In the genomic region with DNA sequence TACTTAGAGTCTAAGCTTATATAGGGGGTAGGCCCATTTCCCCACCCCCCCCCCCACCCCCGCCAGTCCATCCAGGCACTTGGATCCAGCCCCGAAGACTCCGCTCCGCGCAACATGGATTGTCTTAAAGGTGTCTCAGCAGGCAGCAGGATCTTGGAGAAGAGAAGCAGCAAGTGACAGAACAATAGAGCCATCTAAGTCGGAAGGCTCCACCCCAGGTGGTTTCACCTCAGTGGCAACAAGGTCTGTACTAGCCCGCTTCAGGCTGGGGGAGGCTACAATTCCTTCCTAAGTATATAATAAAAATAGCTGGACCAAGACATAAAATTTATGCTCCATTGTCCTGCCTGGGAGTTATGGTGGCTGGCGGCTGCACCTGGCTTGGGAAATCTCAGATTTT, we compare ENCODE assay signal across 27 mouse cellular contexts.
"Had no signal": no experiment of that assay in that cellular context is flagged by ENCODE, and none has a peak within 500 bp of the region (broad histone marks: within the 10 kb centered on the region; RNA-seq: fewer than 3 reads in every experiment).

No protein-coding gene starts in this region.

- DNase-seq: gastrocnemius, adult 2 months; gastrocnemius, postnatal 10 days; gastrocnemius, postnatal 25 days; heart, adult 18-20 months; heart, postnatal 14 days; heart, postnatal 36 days; kidney, adult 11 months; kidney, adult 2 months; kidney, adult 9 months; kidney, postnatal 14 days; kidney, postnatal 4 days; layer of hippocampus, adult 9-11 months; layer of hippocampus, postnatal 36 days; left cerebral cortex, postnatal 4 days had no signal

- H3K4me2 ChIP-seq: heart, embryonic 11.5 days; heart, embryonic 13.5 days; heart, embryonic 15.5 days; hindbrain, embryonic 13.5 days; hindbrain, embryonic 15.5 days; kidney, embryonic 15.5 days; limb, embryonic 13.5 days; limb, embryonic 15.5 days; liver, embryonic 12.5 days had no signal

- H3K4me3 ChIP-seq: gastrocnemius, adult 2 months; heart, embryonic 13.5 days; heart, embryonic 15.5 days; hindbrain, embryonic 13.5 days; hindbrain, embryonic 15.5 days; kidney, embryonic 15.5 days; limb, embryonic 13.5 days; limb, embryonic 15.5 days; liver, embryonic 12.5 days had no signal

- H3K4me1 ChIP-seq: heart, embryonic 13.5 days; heart, embryonic 15.5 days; hindbrain, embryonic 13.5 days; hindbrain, embryonic 15.5 days; kidney, embryonic 15.5 days; limb, embryonic 15.5 days; liver, embryonic 12.5 days had no signal

- H3K27me3 ChIP-seq: heart, embryonic 13.5 days; heart, embryonic 15.5 days; hindbrain, embryonic 13.5 days; hindbrain, embryonic 15.5 days; kidney, embryonic 15.5 days; limb, embryonic 13.5 days; limb, embryonic 15.5 days; liver, embryonic 12.5 days had no signal

- H3K9me3 ChIP-seq: heart, embryonic 15.5 days; kidney, embryonic 15.5 days; limb, embryonic 13.5 days; limb, embryonic 15.5 days; liver, embryonic 12.5 days had no signal

- H3K36me3 ChIP-seq: heart, embryonic 13.5 days; heart, embryonic 15.5 days; hindbrain, embryonic 13.5 days; hindbrain, embryonic 15.5 days; kidney, embryonic 15.5 days; limb, embryonic 13.5 days; limb, embryonic 15.5 days; liver, embryonic 12.5 days had no signal

- H3K9ac ChIP-seq: heart, embryonic 13.5 days; heart, embryonic 15.5 days; hindbrain, embryonic 13.5 days; hindbrain, embryonic 15.5 days; kidney, embryonic 15.5 days; limb, embryonic 13.5 days; limb, embryonic 15.5 days; liver, embryonic 12.5 days; liver, embryonic 14.5 days had no signal

- ATAC-seq: hindbrain, postnatal 0 days; intestine, embryonic 16.5 days; liver, embryonic 12.5 days had no signal

- H3K27ac ChIP-seq: gastrocnemius, adult 2 months; heart, embryonic 13.5 days; heart, embryonic 15.5 days; hindbrain, embryonic 13.5 days; hindbrain, embryonic 15.5 days; hindbrain, postnatal 0 days; kidney, embryonic 15.5 days; kidney, postnatal 0 days; limb, embryonic 13.5 days; limb, embryonic 15.5 days; liver, embryonic 12.5 days; liver, embryonic 14.5 days had no signal
